ENCODE assay signal across 8 mouse cellular contexts in genomic region chr13:98262636-98263457, GRCm38 (mm10). TPM values are rescaled to one million over a fixed set of nuclear protein-coding genes. Genes with fewer than 3 reads are reported as not detected.
A peak's percentile ranks its signal among the peaks of the same experiment; 100 is the strongest.
DNase-seq lines count a peak whose midpoint lies in the region; ATAC-seq and TF ChIP-seq lines count a peak whose summit lies in the region.

TSS of gene Utp15 (minus strand) at chr13:98263041.
TSS of gene Ankra2 (plus strand) at chr13:98263074.

- H3K36me3 ChIP-seq in embryonic facial prominence, embryonic 14.5 days (ENCODE audit: control insufficient read depth, insufficient read depth, low read length): peaks cover 36% of the 10 kb centered on the region
- H3K36me3 ChIP-seq in heart, adult 2 months (ENCODE audit: control insufficient read depth, insufficient read depth, low read length): peaks cover 5% of the 10 kb centered on the region; the same call in 1 of the 2 replicates
- H3K36me3 ChIP-seq in limb, embryonic 13.5 days: peaks cover 27% of the 10 kb centered on the region
- peaks cover 9% of the 10 kb centered on the region for H3K36me3 ChIP-seq in midbrain, embryonic 16.5 days (ENCODE audit: control insufficient read depth, insufficient read depth, low read length)

- peak within 1 kb of the TSS; percentile 87 for H3K9ac ChIP-seq in embryonic facial prominence, embryonic 14.5 days (ENCODE audit: low read depth, low read length)
- peak within 1 kb of the TSS; percentile 85 for H3K9ac ChIP-seq in heart, adult 2 months (ENCODE audit: low read depth, low read length)
- peak within 1 kb of the TSS; percentile 87 for H3K9ac ChIP-seq in limb, embryonic 13.5 days
- H3K9ac ChIP-seq in midbrain, embryonic 16.5 days (ENCODE audit: low read depth, low read length): peak within 1 kb of the TSS; percentile 90

- H3K4me3 ChIP-seq in embryonic facial prominence, embryonic 14.5 days (ENCODE audit: low read depth, low read length): peak within 1 kb of the TSS; percentile 95
- peak within 1 kb of the TSS; percentile 78 for H3K4me3 ChIP-seq in heart, adult 2 months
- peak within 1 kb of the TSS; percentile 92 for H3K4me3 ChIP-seq in limb, embryonic 13.5 days
- peak within 1 kb of the TSS; percentile 79 for H3K4me3 ChIP-seq in midbrain, embryonic 16.5 days (ENCODE audit: low read depth, low read length)

- peak; percentile 67 for TF ChIP-seq POLR2A in heart, adult 2 months (IDR thresholded peaks at IDR 0.05; ENCODE audit: insufficient read depth, low read depth, low read length)

- H3K27ac ChIP-seq in embryonic facial prominence, embryonic 14.5 days (replicated peaks; ENCODE audit: low read depth, low read length): peak within 1 kb of the TSS; percentile 78
- H3K27ac ChIP-seq in heart, adult 2 months: peak within 1 kb of the TSS; percentile 94
- peak within 1 kb of the TSS; percentile 81 for H3K27ac ChIP-seq in limb, embryonic 13.5 days
- H3K27ac ChIP-seq in midbrain, embryonic 16.5 days (ENCODE audit: low read length): peak within 1 kb of the TSS; percentile 94

- TF ChIP-seq CTCF in heart, adult 2 months (IDR thresholded peaks at IDR 0.05): no peak

- H3K27me3 ChIP-seq in embryonic facial prominence, embryonic 14.5 days (replicated peaks; ENCODE audit: control insufficient read depth, insufficient read depth, low read length): no peaks in the 10 kb centered on the region
- H3K27me3 ChIP-seq in heart, adult 2 months (ENCODE audit: control insufficient read depth, insufficient read depth, low read length): no peaks in the 10 kb centered on the region
- no peaks in the 10 kb centered on the region for H3K27me3 ChIP-seq in limb, embryonic 13.5 days
- no peaks in the 10 kb centered on the region for H3K27me3 ChIP-seq in midbrain, embryonic 16.5 days (ENCODE audit: control insufficient read depth, insufficient read depth, low read depth, low read length)

- H3K79me2 ChIP-seq in heart, adult 2 months (replicated peaks; ENCODE audit: control insufficient read depth, insufficient read depth, low read length): no peaks in the 10 kb centered on the region

- no peaks in the 10 kb centered on the region for H3K9me3 ChIP-seq in embryonic facial prominence, embryonic 14.5 days (ENCODE audit: control insufficient read depth, low read length)
- H3K9me3 ChIP-seq in limb, embryonic 13.5 days: no peaks in the 10 kb centered on the region
- no peaks in the 10 kb centered on the region for H3K9me3 ChIP-seq in midbrain, embryonic 16.5 days (replicated peaks; ENCODE audit: control insufficient read depth, low read length, poor library complexity, severe bottlenecking)

- DNase-seq in 3T3-L1 (ENCODE audit: low read depth, low spot score): peak; percentile 97
- peak; percentile 96 to 99 for DNase-seq in adrenal gland, postnatal 4 days (ENCODE audit: low spot score in 2 of 2)
- DNase-seq in embryonic facial prominence, embryonic 14.5 days (ENCODE audit: low spot score): peak; percentile 98
- peak; percentile 97 to 99 for DNase-seq in heart, adult 2 months
- DNase-seq in kidney, adult 8-10 months: peak; percentile 98
- DNase-seq in spleen, postnatal 10 days (ENCODE audit: low spot score in 2 of 2): peak; percentile 95 to 99

- peak within 1 kb of the TSS; percentile 92 for H3K4me2 ChIP-seq in embryonic facial prominence, embryonic 14.5 days (ENCODE audit: low read depth, low read length)
- H3K4me2 ChIP-seq in limb, embryonic 13.5 days (replicated peaks): peak within 1 kb of the TSS; percentile 75
- peak within 1 kb of the TSS; percentile 71 for H3K4me2 ChIP-seq in midbrain, embryonic 16.5 days (ENCODE audit: low read length)

- H3K4me1 ChIP-seq in embryonic facial prominence, embryonic 14.5 days (ENCODE audit: control insufficient read depth, insufficient read depth, low read length): peaks cover 14% of the 10 kb centered on the region
- H3K4me1 ChIP-seq in heart, adult 2 months (ENCODE audit: control insufficient read depth, insufficient read depth, low read length): no peaks in the 10 kb centered on the region; the same call in none of the 2 replicates
- peaks cover 22% of the 10 kb centered on the region for H3K4me1 ChIP-seq in limb, embryonic 13.5 days
- peaks cover 18% of the 10 kb centered on the region for H3K4me1 ChIP-seq in midbrain, embryonic 16.5 days (ENCODE audit: control insufficient read depth, insufficient read depth, low read length)

- intact Hi-C loops in heart, adult 2 months (cut with DNase I): loop anchor here (2.0 to 10.0 kb wide), 4 partner anchors 36 to 1126 kb away; partner anchors contain the start of genes Btf3, Gfm2, Hexb and Nsa2

- TF ChIP-seq EP300 in heart, adult 2 months (IDR thresholded peaks at IDR 0.05; ENCODE audit: insufficient read depth, low read depth, low read length): peak; percentile 72

- peak; percentile 99 for ATAC-seq in embryonic facial prominence, embryonic 14.5 days (ENCODE audit: low read depth)
- peak; percentile 98 for ATAC-seq in limb, embryonic 13.5 days (ENCODE audit: low FRiP score, low read depth)
- ATAC-seq in midbrain, embryonic 16.5 days: peak; percentile 99

- under 1% methylated on average over 33 of the region's 71 CpGs for WGBS in embryonic facial prominence, embryonic 14.5 days
- under 1% methylated on average over 71 of the region's 71 CpGs for WGBS in heart, adult 2 months
- WGBS in limb, embryonic 13.5 days: under 1% methylated on average over 71 of the region's 71 CpGs
- WGBS in midbrain, embryonic 16.5 days: under 1% methylated on average over 71 of the region's 71 CpGs

RNA-seq across cellular contexts. Expression of gene Utp15, which starts in this region (rescaled TPM):
- 10 to 100 TPM; 26.0 to 29.6 TPM for total RNA-seq in adrenal gland, postnatal 4 days (2021)
- polyA plus RNA-seq in embryonic facial prominence, embryonic 14.5 days (2014; fragmentation: Nextera tagmentation; extraction: Ambion mirVana): 20.8 and 26.8 TPM in 2 replicates
- 1 to 10 TPM; 5.7 to 6.7 TPM for total RNA-seq in heart, adult 2 months (2021)
- 4.2 and 6.2 TPM in 2 replicates for polyA plus RNA-seq in heart, adult 2 months (2012; rRNA removed)
- 32.9 and 33.8 TPM in 2 replicates for polyA plus RNA-seq in limb, embryonic 13.5 days (2015; fragmentation: Nextera tagmentation; extraction: Ambion mirVana)
- polyA plus RNA-seq in midbrain, embryonic 16.5 days (2015; fragmentation: Nextera tagmentation; extraction: Ambion mirVana): 33.2 and 34.7 TPM in 2 replicates

RNA-seq across cellular contexts. Expression of gene Ankra2, which starts in this region (rescaled TPM):
- total RNA-seq in adrenal gland, postnatal 4 days (2021): 10 to 100 TPM; 35.3 to 36.2 TPM
- 26.6 and 30.2 TPM in 2 replicates for polyA plus RNA-seq in embryonic facial prominence, embryonic 14.5 days (2014; fragmentation: Nextera tagmentation; extraction: Ambion mirVana)
- 10 to 100 TPM; 35.6 to 46.8 TPM for total RNA-seq in heart, adult 2 months (2021)
- polyA plus RNA-seq in heart, adult 2 months (2012; rRNA removed): 11.3 and 17.2 TPM in 2 replicates
- 22.0 and 22.3 TPM in 2 replicates for polyA plus RNA-seq in limb, embryonic 13.5 days (2015; fragmentation: Nextera tagmentation; extraction: Ambion mirVana)
- 76.0 and 88.0 TPM in 2 replicates for polyA plus RNA-seq in midbrain, embryonic 16.5 days (2015; fragmentation: Nextera tagmentation; extraction: Ambion mirVana)

Comparison
In these comparisons a context has a peak if more than half of its experiments do, and no peak if none do; other contexts are left out.
1. Peak in every context shown above with its lines: DNase-seq, ATAC-seq, H3K4me3 ChIP-seq and H3K27ac ChIP-seq.